Mouse (Mus musculus) ES-E14 (cell line): ENCODE measurements around the gene Uap1l1. TPM values are rescaled to one million over a fixed set of nuclear protein-coding genes. Genes with fewer than 3 reads are reported as not detected.
"Not testable (repeated sequence)": the region's sequence is repeated elsewhere in the genome, so short reads cannot be mapped to it uniquely, and the experiment has no call there.

Source experiments
- DNase-seq: peaks from one replicate; pipeline ENCODE4 v3.0.0-alpha.2; 2013; ENCODE audit warnings: low read depth, low spot score
- H3K27ac ChIP-seq: 2 replicates; pipeline ENCODE4 v1.5.1; 2012; ENCODE audit warnings: low read depth, mild to moderate bottlenecking, low read length, moderate library complexity, mixed read lengths; ENCODE audit not compliant: poor library complexity, insufficient read depth, severe bottlenecking
- H3K36me3 ChIP-seq: 2 replicates; pipeline ENCODE4 v1.6.1; 2012; ENCODE audit warnings: mild to moderate bottlenecking, low read length, moderate library complexity, mixed read lengths; ENCODE audit not compliant: control insufficient read depth, poor library complexity, insufficient read depth, severe bottlenecking
- H3K4me1 ChIP-seq, 2 experiments: fragments of 150-350 bp in 1 of 2; sonication (generic) in 1 of 2; 2 replicates each; pipeline ENCODE4 v1.6.1; 2012; ENCODE audit warnings: low read length in 2 of 2, mild to moderate bottlenecking in 1 of 2, mixed read lengths in 1 of 2; ENCODE audit not compliant: control insufficient read depth in 2 of 2, insufficient read depth in 2 of 2, poor library complexity in 1 of 2
- H3K4me3 ChIP-seq, 2 experiments: fragments of 150-350 bp in 1 of 2; sonication (generic) in 1 of 2; 2 replicates each; pipeline ENCODE4 v1.5.1; 2012; ENCODE audit warnings: low read length in 2 of 2, low read depth in 1 of 2, mild to moderate bottlenecking in 1 of 2, mixed read lengths in 1 of 2; ENCODE audit not compliant: insufficient read depth in 1 of 2, poor library complexity in 1 of 2, severe bottlenecking in 1 of 2
- H3K9ac ChIP-seq: 2 replicates; pipeline ENCODE4 v1.6.1; 2012; ENCODE audit warnings: low read depth, mild to moderate bottlenecking, low read length, mixed read lengths; ENCODE audit not compliant: poor library complexity, insufficient read depth, severe bottlenecking
- H3K9me3 ChIP-seq: fragments of 150-350 bp; sonication (generic); 2 replicates; pipeline ENCODE4 v1.6.1; 2012; ENCODE audit warnings: low read depth, mild to moderate bottlenecking, low read length; ENCODE audit not compliant: control insufficient read depth, insufficient read depth
- CHD2 ChIP-seq: IDR thresholded peaks from 2 replicates; pipeline ENCODE4 v1.6.1; 2014; ENCODE audit warnings: mild to moderate bottlenecking, low read depth, low read length, inconsistent platforms
- HCFC1 ChIP-seq: IDR thresholded peaks from 2 replicates; pipeline ENCODE4 v1.6.1; 2012; ENCODE audit warnings: low read length, inconsistent platforms, borderline replicate concordance; ENCODE audit not compliant: insufficient read depth
- MAFK ChIP-seq: IDR thresholded peaks from 2 replicates; pipeline ENCODE4 v1.6.1; 2014; ENCODE audit warnings: mild to moderate bottlenecking, low read depth, low read length, inconsistent platforms; ENCODE audit not compliant: insufficient read depth
- ZC3H11A ChIP-seq: IDR thresholded peaks from 2 replicates; pipeline ENCODE4 v1.6.1; 2012; ENCODE audit warnings: low read depth, mild to moderate bottlenecking, inconsistent platforms, low read length, borderline replicate concordance
- ZNF384 ChIP-seq: IDR thresholded peaks from 2 replicates; pipeline ENCODE4 v1.6.1; 2012; ENCODE audit warnings: low read depth, low read length, inconsistent platforms
- in situ Hi-C, 2 experiments: fragments of 600-800 bp; cut with MboI; formaldehyde crosslinking; loops; one replicate each; pipeline ENCODE4 v1.15.1; 2025; ENCODE audit warnings: low sequenced_read_pairs in 2 of 2, inconsistent platforms in 1 of 2; ENCODE audit not compliant: unreplicated experiment in 2 of 2
- total RNA-seq: library from RNA; depleted of rRNA; stranded (reverse); fragments of 300-350 nt; gene quantifications from 2 replicates; pipeline ENCODE4 v1.2.3, GENCODE M21; 2012; rRNA removed

Gene Uap1l1
- total RNA-seq, result 18.7 and 22.0 TPM in 2 replicates

DNA sequence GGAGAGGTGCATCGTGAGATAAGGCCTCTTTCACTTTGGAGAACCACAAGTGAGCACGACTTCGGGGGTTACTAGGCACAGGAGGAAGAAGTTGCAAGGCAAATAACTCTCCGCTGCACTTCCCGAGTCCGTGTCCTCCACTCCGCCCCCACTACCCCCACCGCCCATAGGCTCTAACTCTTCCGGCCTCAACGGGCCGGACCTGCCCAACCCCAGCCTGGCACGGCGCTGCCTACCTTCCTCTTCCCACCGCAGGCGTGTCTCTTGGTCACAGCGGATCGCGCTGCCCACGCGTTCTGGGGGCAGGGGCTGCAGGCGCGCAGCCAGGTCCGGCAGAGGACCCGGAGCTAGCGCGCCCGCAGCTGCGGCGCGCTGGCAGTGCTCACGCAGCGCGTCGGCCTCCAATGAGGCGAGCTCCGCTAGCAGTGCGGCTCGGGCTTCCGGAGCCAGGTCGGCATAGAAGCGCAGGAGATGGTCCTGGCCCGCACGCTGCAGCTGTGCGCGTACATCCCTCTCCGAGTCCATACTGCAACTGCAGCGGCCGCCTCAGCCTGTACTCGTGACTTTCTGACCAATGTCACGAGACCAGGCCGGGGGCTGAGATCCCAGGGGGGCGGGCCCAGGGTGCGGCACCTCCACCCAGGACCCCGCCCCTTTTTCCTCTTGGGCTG, at the start of gene Uap1l1:
Gene Uap1l1, minus strand, starts transcription at position 592 of the 671 bp plus-strand sequence.
- peaks cover 0 to 18% of the 10 kb centered on the region in 2 experiments; a peak in 3 of 4 replicates for H3K4me1 ChIP-seq
- H3K4me3 ChIP-seq, result peak within 1 kb of the TSS; percentile 54 to 85
- DNase-seq, result peak; percentile 87
- H3K9me3 ChIP-seq, result no peaks in the 10 kb centered on the region
- H3K36me3 ChIP-seq, result peaks cover 36% of the 10 kb centered on the region
- in situ Hi-C loops, result no loop called here
- peak within 1 kb of the TSS; percentile 82 for H3K9ac ChIP-seq
- TF ChIP-seq HCFC1 (no peak), ZNF384 (no peak), MAFK (no peak), ZC3H11A (no peak), CHD2 (no peak)
- H3K27ac ChIP-seq, result no peak within 1 kb of the TSS

DNA sequence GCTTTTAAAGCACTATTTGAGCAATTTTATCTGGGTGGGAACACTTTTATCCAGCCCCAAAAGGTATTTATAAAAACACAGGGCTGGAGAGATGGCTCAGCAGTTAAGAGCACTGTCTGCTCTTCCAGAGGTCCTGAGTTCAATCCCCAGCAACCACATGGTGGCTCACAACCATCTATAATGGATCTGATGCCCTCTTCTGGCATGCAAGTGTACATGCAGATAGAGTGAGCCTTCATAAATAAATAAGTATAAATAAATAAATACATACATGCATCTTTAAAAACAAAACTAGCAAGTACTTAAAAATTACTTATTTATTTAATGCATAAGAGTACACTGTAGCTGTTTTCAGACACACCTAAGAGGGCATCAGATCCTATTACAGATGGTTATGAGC, 48.0 kb upstream of the Uap1l1 start:
- H3K27ac ChIP-seq, DNase-seq, H3K4me3 ChIP-seq, H3K9ac ChIP-seq, H3K36me3 ChIP-seq, in situ Hi-C loops, H3K9me3 ChIP-seq, H3K4me1 ChIP-seq: not testable (repeated sequence)

DNA sequence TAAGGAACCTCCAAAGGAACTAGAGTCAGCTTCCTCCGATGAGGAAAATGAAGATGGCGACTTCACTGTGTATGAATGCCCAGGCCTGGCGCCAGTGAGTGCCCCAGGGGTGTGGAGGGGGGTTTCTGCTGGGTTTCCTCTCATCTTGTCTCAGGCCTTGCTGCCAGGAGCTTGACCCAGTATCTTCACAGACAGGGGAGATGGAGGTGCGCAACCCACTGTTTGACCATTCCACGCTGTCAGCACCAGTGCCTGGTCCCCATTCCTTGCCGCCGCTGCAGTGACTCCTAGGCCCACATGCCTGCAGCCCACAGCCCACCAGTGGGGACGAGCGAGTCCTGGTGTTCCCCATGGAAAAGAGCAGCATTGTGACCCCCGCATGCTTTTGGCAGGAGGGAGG, 43.4 kb upstream of the Uap1l1 start:
- DNase-seq, result no peak
- Histone ChIP-seq H3K4me3 (no peak overlapping the region), H3K9me3 (no peaks in the 10 kb centered on the region), H3K9ac (no peak overlapping the region), H3K27ac (no peak overlapping the region), H3K4me1 (0 out of 4 replicates have a peak, but pooled peaks cover 0 to 2% of the 10 kb centered on the region in 2 experiments), H3K36me3 (peaks cover 2% of the 10 kb centered on the region; the same call in 1 of the 2 replicates)
- TF ChIP-seq ZNF384 (no peak), MAFK (no peak), CHD2 (no peak), ZC3H11A (no peak), HCFC1 (no peak)
- in situ Hi-C loops, result no loop called here

DNA sequence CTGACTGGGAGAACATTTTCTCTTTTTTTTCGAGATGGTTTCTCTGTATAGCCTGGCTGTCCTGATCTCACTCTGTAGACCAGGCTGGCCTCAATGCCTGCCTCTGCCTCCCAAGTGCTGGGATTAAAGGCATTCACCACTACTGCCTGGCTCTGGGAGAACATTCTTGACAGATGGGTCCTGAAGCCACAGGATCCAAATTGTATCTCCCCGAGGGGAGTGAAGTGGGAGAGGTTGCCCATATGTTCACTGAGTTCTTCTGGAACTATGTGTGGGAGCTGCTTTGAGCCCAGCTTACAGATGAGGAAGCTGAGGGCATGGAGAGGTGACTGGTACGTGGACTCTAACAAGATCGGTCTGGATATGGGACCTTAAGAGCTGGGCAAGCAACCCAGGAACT, 38.5 kb upstream of the Uap1l1 start:
- H3K27ac ChIP-seq, result no peak overlapping the region
- no peaks in the 10 kb centered on the region for H3K9me3 ChIP-seq
- TF ChIP-seq ZC3H11A, result no peak
- no peak for TF ChIP-seq ZNF384
- no peak for TF ChIP-seq HCFC1
- TF ChIP-seq MAFK, result no peak
- TF ChIP-seq CHD2, result no peak
- H3K9ac ChIP-seq, result no peak overlapping the region
- no peak overlapping the region for H3K4me3 ChIP-seq
- DNase-seq, result no peak
- in situ Hi-C loops, result no loop called here
- H3K36me3 ChIP-seq, result peaks cover 2% of the 10 kb centered on the region; the same call in 1 of the 2 replicates
- H3K4me1 ChIP-seq, result 0 out of 4 replicates have a peak, but pooled peaks cover 0 to 2% of the 10 kb centered on the region in 2 experiments
